Mouse (Mus musculus) limb, embryonic 11.5 days (tissue): Measurements from ENCODE around the gene Gpr39. TPM values are rescaled to one million over a fixed set of nuclear protein-coding genes. Genes with fewer than 3 reads are reported as not detected.

Source experiments
- ATAC-seq: fragments of 200-750 bp; cut with Nextera tagmentation; 2 replicates; pipeline ENCODE4 v1.8.0; 2017; ENCODE audit warnings: low read depth; ENCODE audit not compliant: insufficient number of reproducible peaks, low FRiP score, low TSS enrichment
- DNase-seq: peaks from one replicate; pipeline ENCODE4 v3.0.0-alpha.2; 2015; ENCODE audit warnings: low spot score
- H3K27ac ChIP-seq: fragments of 300-500 bp; sonication (generic); replicated peaks from 2 replicates; pipeline ENCODE4 v1.5.1; 2014; ENCODE audit warnings: low read depth, mild to moderate bottlenecking, low read length
- H3K27me3 ChIP-seq: fragments of 300-500 bp; sonication (generic); 2 replicates; pipeline ENCODE4 v1.6.1; 2014; ENCODE audit warnings: mild to moderate bottlenecking, low read length, mixed read lengths; ENCODE audit not compliant: control insufficient read depth, insufficient read depth
- H3K36me3 ChIP-seq: fragments of 300-500 bp; sonication (generic); 2 replicates; pipeline ENCODE4 v1.6.1; 2014; ENCODE audit warnings: mild to moderate bottlenecking, low read length, moderate library complexity, mixed read lengths; ENCODE audit not compliant: control insufficient read depth, insufficient read depth
- H3K4me1 ChIP-seq: fragments of 300-500 bp; sonication (generic); 2 replicates; pipeline ENCODE4 v1.6.1; 2014; ENCODE audit warnings: low read length, mixed read lengths; ENCODE audit not compliant: control insufficient read depth, insufficient read depth
- H3K4me2 ChIP-seq: fragments of 300-500 bp; sonication (generic); 2 replicates; pipeline ENCODE4 v1.6.1; 2014; ENCODE audit warnings: low read depth, mild to moderate bottlenecking, moderate library complexity; ENCODE audit not compliant: severe bottlenecking
- H3K4me3 ChIP-seq: fragments of 300-500 bp; sonication (generic); 2 replicates; pipeline ENCODE4 v1.5.1; 2014; ENCODE audit warnings: low read depth, low read length
- H3K9ac ChIP-seq: fragments of 300-500 bp; sonication (generic); 2 replicates; pipeline ENCODE4 v1.6.1; 2014; ENCODE audit warnings: mild to moderate bottlenecking, low read length
- H3K9me3 ChIP-seq: fragments of 300-500 bp; sonication (generic); 2 replicates; pipeline ENCODE4 v1.6.1; 2016; ENCODE audit warnings: low read length; ENCODE audit not compliant: control insufficient read depth
- WGBS: fragments of 180-500 bp; shearing (Covaris S2); extraction: QIAGEN DNeasy Blood & Tissue Kit; methylation state at CpG from one replicate; pipeline ENCODE4 v1.1.7; 2014; 5-methylcytosine and 5-hydroxymethylcytosine counted together
- polyA plus RNA-seq: library from polyadenylated mRNA; unstranded; fragments of >200 nt; fragmentation: Nextera tagmentation; extraction: Ambion mirVana; gene quantifications from 2 replicates; pipeline ENCODE4 v1.2.1, GENCODE M21; 2014

Gene Gpr39
- polyA plus RNA-seq, 1 experiment from 2014 or later = 0.17 TPM

GRCm38 (mm10) chr1:125679522-125680077 lies 2.8 kb downstream of the Gpr39 start:
- Histone ChIP-seq H3K9ac (no peak overlapping the region), H3K36me3 (no peaks in the 10 kb centered on the region), H3K4me1 (no peaks in the 10 kb centered on the region), H3K4me2 (no peak overlapping the region), H3K27ac (no peak overlapping the region), H3K9me3 (no peaks in the 10 kb centered on the region), H3K27me3 (no peaks in the 10 kb centered on the region), H3K4me3 (no peak overlapping the region)
- ATAC-seq (no peak), DNase-seq (no peak)
- WGBS = 87% methylated on average over 4 of the region's 4 CpGs

GRCm38 (mm10) chr1:125684423-125684822 lies 7.6 kb downstream of the Gpr39 start:
- H3K9ac ChIP-seq = no peak overlapping the region
- H3K4me2 ChIP-seq = no peak overlapping the region
- ATAC-seq (no peak), DNase-seq (no peak)
- no peak overlapping the region for H3K4me3 ChIP-seq
- WGBS = 75% methylated on average over 3 of the region's 3 CpGs
- no peaks in the 10 kb centered on the region for H3K4me1 ChIP-seq
- no peak overlapping the region for H3K27ac ChIP-seq
- no peaks in the 10 kb centered on the region for H3K9me3 ChIP-seq
- no peaks in the 10 kb centered on the region for H3K36me3 ChIP-seq
- no peaks in the 10 kb centered on the region for H3K27me3 ChIP-seq

DNA sequence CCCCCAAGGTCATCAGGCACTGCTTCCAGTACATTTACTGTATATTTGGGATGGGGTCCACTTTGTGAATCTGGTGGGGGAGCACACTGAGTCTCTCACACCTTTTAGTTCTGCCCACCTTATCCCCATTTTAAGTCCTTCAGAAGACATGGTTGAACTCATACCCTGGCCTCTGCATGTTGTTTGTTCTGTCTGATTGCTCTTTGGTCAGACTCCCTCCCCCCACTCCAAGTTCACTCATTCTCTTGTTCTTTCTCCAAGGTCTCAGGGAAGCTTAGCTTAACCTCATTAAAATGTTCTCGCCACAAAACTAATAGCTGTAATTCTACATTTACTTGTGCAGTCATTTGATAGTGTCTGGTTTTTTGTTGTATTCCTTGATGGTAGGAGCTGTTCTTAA lies 8.5 kb downstream of the Gpr39 start:
- 85% methylated on average over 1 of the region's 1 CpGs for WGBS
- H3K27ac ChIP-seq = no peak overlapping the region
- no peaks in the 10 kb centered on the region for H3K36me3 ChIP-seq
- DNase-seq = no peak
- H3K27me3 ChIP-seq = no peaks in the 10 kb centered on the region
- no peaks in the 10 kb centered on the region for H3K9me3 ChIP-seq
- H3K4me2 ChIP-seq = no peak overlapping the region
- no peaks in the 10 kb centered on the region for H3K4me1 ChIP-seq
- H3K4me3 ChIP-seq = no peak overlapping the region
- H3K9ac ChIP-seq = no peak overlapping the region
- ATAC-seq = no peak

GRCm38 (mm10) chr1:125687701-125688420 lies 11.1 kb downstream of the Gpr39 start:
- no peaks in the 10 kb centered on the region for H3K4me1 ChIP-seq
- 67% methylated on average over 13 of the region's 13 CpGs for WGBS
- DNase-seq (no peak), ATAC-seq (no peak)
- no peaks in the 10 kb centered on the region for H3K9me3 ChIP-seq
- no peaks in the 10 kb centered on the region for H3K27me3 ChIP-seq
- H3K36me3 ChIP-seq = no peaks in the 10 kb centered on the region
- H3K9ac ChIP-seq = no peak overlapping the region
- H3K4me2 ChIP-seq = no peak overlapping the region
- H3K4me3 ChIP-seq = no peak overlapping the region
- H3K27ac ChIP-seq = no peak overlapping the region

DNA sequence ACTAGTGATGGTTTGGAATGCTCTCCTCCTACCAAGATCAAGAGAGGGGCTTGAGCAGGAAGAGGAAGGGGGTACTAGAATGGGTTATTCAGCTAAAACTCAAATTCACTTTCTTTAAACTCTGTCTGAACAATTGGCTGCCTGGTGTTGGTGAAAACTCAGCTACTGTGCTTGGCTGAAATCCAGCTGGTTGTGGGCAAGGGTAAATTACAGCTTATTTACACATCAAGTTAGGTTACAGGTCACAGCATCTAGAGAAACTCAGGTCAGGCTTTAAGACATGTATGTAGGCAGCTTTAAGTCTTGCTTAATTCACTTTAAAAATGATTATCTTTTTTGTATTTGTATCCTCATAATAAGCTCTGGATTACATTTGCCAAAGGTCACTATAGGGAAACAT lies 16.7 kb downstream of the Gpr39 start:
- Histone ChIP-seq H3K27ac (no peak overlapping the region), H3K4me2 (no peak overlapping the region), H3K27me3 (no peaks in the 10 kb centered on the region), H3K4me3 (no peak overlapping the region), H3K36me3 (no peaks in the 10 kb centered on the region), H3K4me1 (no peaks in the 10 kb centered on the region), H3K9me3 (no peaks in the 10 kb centered on the region), H3K9ac (no peak overlapping the region)
- no peak for ATAC-seq
- no peak for DNase-seq

- Histone ChIP-seq H3K9ac (no peak overlapping the region), H3K4me1 (no peaks in the 10 kb centered on the region), H3K4me3 (no peak overlapping the region), H3K36me3 (no peaks in the 10 kb centered on the region), H3K4me2 (no peak overlapping the region), H3K27me3 (no peaks in the 10 kb centered on the region), H3K27ac (no peak overlapping the region), H3K9me3 (no peaks in the 10 kb centered on the region)
- WGBS = 80% methylated on average over 5 of the region's 5 CpGs
- no peak for DNase-seq
- no peak for ATAC-seq
Measured at GRCm38 (mm10) chr1:125694338-125694737, 17.5 kb downstream of the Gpr39 start.

DNA sequence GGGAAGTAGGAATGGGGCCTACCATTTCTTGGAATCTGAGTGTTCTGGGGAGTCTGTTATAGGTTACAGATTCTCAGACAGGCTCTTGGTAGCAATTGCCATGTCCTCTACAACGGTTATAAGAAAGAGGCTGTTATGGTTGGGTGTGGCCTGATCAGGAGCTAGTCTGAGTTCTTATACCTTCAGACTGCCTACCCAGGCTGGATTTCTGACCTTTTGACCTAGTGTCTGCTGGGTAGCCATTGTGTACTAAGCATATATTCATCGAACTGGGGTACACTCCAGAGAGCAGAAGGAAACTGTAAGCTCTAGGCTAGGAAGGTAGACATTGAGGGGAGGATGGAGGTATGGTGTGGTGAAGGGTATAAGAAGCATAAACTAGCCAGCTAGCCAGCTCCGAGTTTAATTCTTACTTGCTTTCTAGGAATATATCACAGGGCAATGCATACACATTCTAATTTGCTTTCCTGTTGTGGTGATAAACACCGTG lies 24.4 kb downstream of the Gpr39 start:
- Histone ChIP-seq H3K36me3 (no peaks in the 10 kb centered on the region), H3K9ac (no peak overlapping the region), H3K9me3 (no peaks in the 10 kb centered on the region), H3K4me3 (no peak overlapping the region), H3K4me1 (no peaks in the 10 kb centered on the region), H3K27ac (no peak overlapping the region), H3K27me3 (no peaks in the 10 kb centered on the region), H3K4me2 (no peak overlapping the region)
- no peak for DNase-seq
- no peak for ATAC-seq
- WGBS = 88% methylated on average over 4 of the region's 4 CpGs

DNA sequence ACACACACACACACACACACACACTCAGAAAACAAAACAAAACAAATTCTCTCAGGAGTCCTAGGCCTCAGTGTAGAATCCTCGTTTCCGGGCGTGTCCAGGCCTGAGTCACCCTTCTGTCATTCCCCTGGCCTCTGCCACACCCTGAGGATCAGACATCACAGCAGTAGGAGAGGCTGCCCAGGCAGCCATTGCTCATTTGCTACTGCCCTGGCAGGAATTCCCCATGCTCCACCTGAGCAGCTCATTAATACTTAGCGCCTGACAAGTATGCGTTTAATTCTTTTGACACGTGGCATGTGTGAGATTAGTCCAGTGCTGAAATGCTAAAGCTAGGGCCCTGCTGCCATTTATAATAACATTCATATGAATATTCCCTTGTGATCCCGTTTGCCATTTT lies 25.0 kb downstream of the Gpr39 start:
- ATAC-seq = no peak
- WGBS = 85% methylated on average over 7 of the region's 7 CpGs
- H3K27ac ChIP-seq = no peak overlapping the region
- H3K4me2 ChIP-seq = no peak overlapping the region
- H3K9ac ChIP-seq = no peak overlapping the region
- no peaks in the 10 kb centered on the region for H3K4me1 ChIP-seq
- no peak overlapping the region for H3K4me3 ChIP-seq
- no peak for DNase-seq
- H3K36me3 ChIP-seq = no peaks in the 10 kb centered on the region
- no peaks in the 10 kb centered on the region for H3K27me3 ChIP-seq
- H3K9me3 ChIP-seq = no peaks in the 10 kb centered on the region

DNA sequence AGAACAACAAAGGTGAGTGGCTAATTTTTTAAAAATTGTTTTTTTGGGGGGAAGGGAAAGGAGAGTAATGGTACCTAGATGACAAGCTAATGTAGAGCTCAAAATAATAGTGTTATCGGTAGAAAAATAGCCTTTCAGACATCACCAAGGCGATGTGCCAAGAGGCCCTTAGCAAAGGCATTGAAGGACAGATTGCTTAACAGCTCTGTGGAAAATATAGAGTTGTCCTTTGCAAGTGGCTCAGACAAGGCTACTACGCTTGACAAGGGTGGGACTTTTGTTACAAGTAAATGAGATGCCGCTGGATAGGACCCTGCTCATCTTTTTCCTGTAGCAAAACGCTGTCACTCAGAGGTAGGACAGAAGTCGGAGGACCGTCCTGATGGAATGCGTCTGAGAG lies 25.5 kb downstream of the Gpr39 start:
- Histone ChIP-seq H3K4me2 (no peak overlapping the region), H3K9me3 (no peaks in the 10 kb centered on the region), H3K9ac (no peak overlapping the region), H3K4me3 (no peak overlapping the region), H3K27me3 (no peaks in the 10 kb centered on the region), H3K27ac (no peak overlapping the region), H3K36me3 (no peaks in the 10 kb centered on the region), H3K4me1 (no peaks in the 10 kb centered on the region)
- WGBS = 87% methylated on average over 8 of the region's 8 CpGs
- ATAC-seq (no peak), DNase-seq (no peak)
